Mouse (Mus musculus): ENCODE measurements around the gene Plekhj1.

DNA sequence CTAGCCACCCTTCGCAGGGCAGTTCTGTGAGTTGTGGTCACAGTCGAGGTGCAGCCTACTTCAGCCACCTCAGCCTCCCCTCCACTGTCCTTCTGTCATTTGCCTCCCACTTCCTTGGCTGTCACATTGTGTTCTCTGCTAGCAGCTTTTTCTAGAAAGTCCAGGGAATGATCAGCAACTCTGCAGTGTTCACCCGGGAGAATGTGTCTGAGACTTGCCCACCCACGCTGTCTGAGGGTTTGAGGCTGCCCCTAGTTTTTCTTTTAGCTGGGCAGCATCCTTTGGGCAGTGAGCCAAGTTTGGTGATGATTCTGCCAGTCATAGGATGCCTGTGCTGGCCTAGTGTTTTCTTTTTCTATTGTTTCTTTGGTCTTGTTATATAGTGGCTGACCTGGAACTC lies 41.5 kb downstream of the Plekhj1 start:
- no peak for TF ChIP-seq CTCF (conservative IDR thresholded peaks at IDR 0.05; ENCODE audit: insufficient read depth, insufficient read length, low read depth, low read length)
- TF ChIP-seq POLR2A (IDR thresholded peaks at IDR 0.05; ENCODE audit: low read depth, low read length): no peak
